Mouse (Mus musculus): ENCODE results near the gene Midn. TPM values are rescaled to one million over a fixed set of nuclear protein-coding genes. Genes with fewer than 3 reads are reported as not detected.
A peak's percentile ranks its signal among the peaks of the same experiment; 100 is the strongest.

Midn gene
- polyA plus RNA-seq, 1 experiment = 70.1 TPM

DNA sequence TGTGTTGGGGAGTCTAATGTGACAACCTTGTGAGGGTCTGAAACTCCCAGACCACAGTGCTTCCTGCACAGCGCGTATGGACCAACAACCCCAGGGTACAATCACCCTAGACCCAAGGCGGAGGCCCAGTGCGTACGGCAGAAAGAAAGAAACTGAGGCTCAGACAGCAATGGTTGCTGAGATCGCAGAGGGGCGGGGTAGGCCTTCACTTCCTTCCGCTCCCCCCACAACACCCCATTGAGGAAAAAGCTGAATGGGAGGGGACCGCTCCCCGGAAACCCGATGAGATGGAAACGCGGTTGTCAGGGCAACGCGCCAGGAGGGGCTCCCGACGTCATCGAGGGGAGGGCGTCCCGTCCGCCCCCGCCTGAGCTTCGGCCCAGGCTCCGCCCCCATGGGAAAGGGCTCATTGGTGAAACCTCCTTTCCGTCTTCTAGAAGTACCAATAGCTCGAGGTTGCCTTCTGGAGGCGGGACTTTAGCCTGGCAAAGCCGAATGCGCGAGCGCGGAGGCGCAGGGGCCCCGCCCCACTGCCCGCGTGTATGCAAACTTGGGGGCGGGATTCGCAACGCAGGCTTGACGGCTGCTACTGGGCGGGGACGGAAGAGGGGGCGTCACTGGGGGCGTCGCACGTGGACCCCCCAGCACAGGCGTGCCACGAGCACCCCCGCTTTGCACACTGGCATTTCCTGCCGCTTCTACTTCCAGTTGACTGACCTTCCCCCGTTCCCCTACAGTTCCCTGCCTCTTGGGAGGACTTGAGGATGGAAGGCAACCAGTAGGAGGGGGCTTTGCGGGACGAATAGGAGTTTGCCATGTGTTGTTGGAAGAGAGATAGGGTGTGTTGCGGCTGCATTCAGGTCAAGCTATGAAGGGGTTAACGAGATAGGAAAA lies 11.7 kb downstream of the Midn start:
- TF ChIP-seq POLR2A (IDR thresholded peaks at IDR 0.05; ENCODE audit: control insufficient read depth, low read depth, low read length) = peak; percentile 21; the same call in 1 of the 2 replicates
- TF ChIP-seq CTCF (IDR thresholded peaks at IDR 0.05; ENCODE audit: control insufficient read depth, insufficient read depth, insufficient replicate concordance, low read depth, low read length) = no peak
- Histone ChIP-seq H3K27me3 (ENCODE audit: control insufficient read depth, insufficient read depth, low read length) (no peaks in the 10 kb centered on the region), H3K27ac (ENCODE audit: control insufficient read depth, insufficient read depth, low read depth, low read length) (peak overlapping the region; percentile 88), H3K4me3 (ENCODE audit: control insufficient read depth, low read depth, low read length) (peak overlapping the region; percentile 88), H3K4me1 (ENCODE audit: control insufficient read depth, insufficient read depth, low read length) (peaks cover 40% of the 10 kb centered on the region), H3K36me3 (ENCODE audit: control insufficient read depth, insufficient read depth, low read length) (no peaks in the 10 kb centered on the region)

GRCm38 (mm10) chr10:80160455-80161371 lies 12.6 kb downstream of the Midn start:
- TF ChIP-seq POLR2A (IDR thresholded peaks at IDR 0.05; ENCODE audit: control insufficient read depth, low read depth, low read length) (0 out of 2 replicates have a peak, but pooled peaks have one; percentile 33), CTCF (IDR thresholded peaks at IDR 0.05; ENCODE audit: control insufficient read depth, insufficient read depth, insufficient replicate concordance, low read depth, low read length) (no peak)
- peak overlapping the region; percentile 88 for H3K27ac ChIP-seq (ENCODE audit: control insufficient read depth, insufficient read depth, low read depth, low read length)
- peaks cover 43% of the 10 kb centered on the region for H3K4me1 ChIP-seq (ENCODE audit: control insufficient read depth, insufficient read depth, low read length)
- no peaks in the 10 kb centered on the region for H3K36me3 ChIP-seq (ENCODE audit: control insufficient read depth, insufficient read depth, low read length)
- H3K4me3 ChIP-seq (ENCODE audit: control insufficient read depth, low read depth, low read length) = peak overlapping the region; percentile 23
- H3K27me3 ChIP-seq (ENCODE audit: control insufficient read depth, insufficient read depth, low read length) = no peaks in the 10 kb centered on the region

DNA sequence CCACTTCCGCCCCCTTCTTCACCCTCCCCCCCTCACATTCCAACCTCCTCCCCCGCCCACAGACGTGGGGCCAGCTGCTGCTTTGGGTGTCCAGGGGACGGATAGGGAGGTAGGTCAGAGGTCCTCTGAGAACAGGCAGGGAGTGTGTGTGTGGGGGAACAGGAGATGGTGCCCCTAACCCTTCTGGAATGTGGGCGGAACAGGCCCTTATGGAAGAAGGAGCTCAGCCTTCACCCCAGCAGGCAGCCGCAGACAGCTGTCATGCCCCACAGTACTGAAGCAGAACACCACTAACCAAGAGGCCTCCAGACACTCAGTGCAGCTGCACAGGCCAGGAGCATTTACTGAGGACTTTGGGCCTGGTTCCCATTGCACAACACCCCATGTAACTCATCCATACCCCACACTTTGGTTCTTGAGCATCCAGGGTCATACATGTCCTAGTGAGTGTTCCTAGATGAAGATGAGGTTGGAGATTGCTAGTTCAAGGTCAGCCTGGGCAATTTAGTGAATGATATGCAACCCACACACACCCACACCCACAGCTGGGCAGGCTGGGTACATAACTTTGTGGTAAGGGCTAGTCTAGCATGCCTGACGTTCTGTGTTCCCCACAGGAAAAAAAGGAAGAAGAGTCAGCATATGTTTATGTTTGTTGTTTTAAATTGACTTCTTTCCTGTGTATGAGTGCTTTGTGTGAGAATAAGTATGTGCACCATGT lies 13.6 kb downstream of the Midn start:
- Histone ChIP-seq H3K27me3 (ENCODE audit: control insufficient read depth, insufficient read depth, low read length) (no peaks in the 10 kb centered on the region), H3K4me3 (ENCODE audit: control insufficient read depth, low read depth, low read length) (no peak overlapping the region), H3K27ac (ENCODE audit: control insufficient read depth, insufficient read depth, low read depth, low read length) (peak overlapping the region; percentile 23), H3K36me3 (ENCODE audit: control insufficient read depth, insufficient read depth, low read length) (no peaks in the 10 kb centered on the region), H3K4me1 (ENCODE audit: control insufficient read depth, insufficient read depth, low read length) (peaks cover 43% of the 10 kb centered on the region)
- TF ChIP-seq CTCF (IDR thresholded peaks at IDR 0.05; ENCODE audit: control insufficient read depth, insufficient read depth, insufficient replicate concordance, low read depth, low read length) = no peak
- TF ChIP-seq POLR2A (IDR thresholded peaks at IDR 0.05; ENCODE audit: control insufficient read depth, low read depth, low read length) = no peak

DNA sequence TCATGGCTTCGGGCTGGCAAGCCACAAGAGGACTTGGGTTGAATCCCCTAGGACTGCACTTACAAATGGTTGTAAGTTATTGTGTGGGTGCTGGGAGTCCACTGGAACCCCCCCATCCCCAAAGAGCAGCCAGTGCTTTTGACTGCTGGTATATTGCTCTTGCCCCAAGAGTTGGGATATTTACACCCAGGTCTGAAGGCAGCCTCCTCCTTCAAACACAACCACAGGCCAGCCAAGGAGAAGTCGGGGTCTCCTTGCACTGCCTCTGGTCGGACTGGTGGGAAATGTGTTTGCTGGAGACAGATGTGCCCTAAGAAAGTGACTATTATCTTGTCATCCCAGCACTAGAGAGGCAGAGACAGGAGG lies 14.2 kb downstream of the Midn start:
- Histone ChIP-seq H3K4me3 (ENCODE audit: control insufficient read depth, low read depth, low read length) (no peak overlapping the region), H3K27ac (ENCODE audit: control insufficient read depth, insufficient read depth, low read depth, low read length) (peak overlapping the region; percentile 10; the same call in 1 of the 2 replicates), H3K36me3 (ENCODE audit: control insufficient read depth, insufficient read depth, low read length) (no peaks in the 10 kb centered on the region), H3K4me1 (ENCODE audit: control insufficient read depth, insufficient read depth, low read length) (peaks cover 45% of the 10 kb centered on the region), H3K27me3 (ENCODE audit: control insufficient read depth, insufficient read depth, low read length) (no peaks in the 10 kb centered on the region)
- TF ChIP-seq POLR2A (IDR thresholded peaks at IDR 0.05; ENCODE audit: control insufficient read depth, low read depth, low read length) (no peak), CTCF (IDR thresholded peaks at IDR 0.05; ENCODE audit: control insufficient read depth, insufficient read depth, insufficient replicate concordance, low read depth, low read length) (no peak)

- no peaks in the 10 kb centered on the region for H3K36me3 ChIP-seq (ENCODE audit: control insufficient read depth, insufficient read depth, low read length)
- no peaks in the 10 kb centered on the region for H3K27me3 ChIP-seq (ENCODE audit: control insufficient read depth, insufficient read depth, low read length)
- H3K4me1 ChIP-seq (ENCODE audit: control insufficient read depth, insufficient read depth, low read length) = peaks cover 45% of the 10 kb centered on the region
- TF ChIP-seq CTCF (IDR thresholded peaks at IDR 0.05; ENCODE audit: control insufficient read depth, insufficient read depth, insufficient replicate concordance, low read depth, low read length) (no peak), POLR2A (IDR thresholded peaks at IDR 0.05; ENCODE audit: control insufficient read depth, low read depth, low read length) (no peak)
- H3K4me3 ChIP-seq (ENCODE audit: control insufficient read depth, low read depth, low read length) = no peak overlapping the region
- H3K27ac ChIP-seq (ENCODE audit: control insufficient read depth, insufficient read depth, low read depth, low read length) = 0 out of 2 replicates have a peak overlapping the region, but pooled peaks have one; percentile 10
These were observed 14.7 kb downstream of the Midn start for GRCm38 (mm10) chr10:80162716-80163299.

- H3K36me3 ChIP-seq (ENCODE audit: control insufficient read depth, insufficient read depth, low read length) = no peaks in the 10 kb centered on the region
- no peaks in the 10 kb centered on the region for H3K27me3 ChIP-seq (ENCODE audit: control insufficient read depth, insufficient read depth, low read length)
- no peak for TF ChIP-seq POLR2A (IDR thresholded peaks at IDR 0.05; ENCODE audit: control insufficient read depth, low read depth, low read length)
- TF ChIP-seq CTCF (IDR thresholded peaks at IDR 0.05; ENCODE audit: control insufficient read depth, insufficient read depth, insufficient replicate concordance, low read depth, low read length) = no peak
- no peak overlapping the region; the same call in 1 of the 2 replicates for H3K27ac ChIP-seq (ENCODE audit: control insufficient read depth, insufficient read depth, low read depth, low read length)
- peaks cover 39% of the 10 kb centered on the region for H3K4me1 ChIP-seq (ENCODE audit: control insufficient read depth, insufficient read depth, low read length)
- no peak overlapping the region for H3K4me3 ChIP-seq (ENCODE audit: control insufficient read depth, low read depth, low read length)
These were observed 15.6 kb downstream of the Midn start for GRCm38 (mm10) chr10:80163721-80164120.

Data from testis, adult 2 months (tissue).